In the genomic region with DNA sequence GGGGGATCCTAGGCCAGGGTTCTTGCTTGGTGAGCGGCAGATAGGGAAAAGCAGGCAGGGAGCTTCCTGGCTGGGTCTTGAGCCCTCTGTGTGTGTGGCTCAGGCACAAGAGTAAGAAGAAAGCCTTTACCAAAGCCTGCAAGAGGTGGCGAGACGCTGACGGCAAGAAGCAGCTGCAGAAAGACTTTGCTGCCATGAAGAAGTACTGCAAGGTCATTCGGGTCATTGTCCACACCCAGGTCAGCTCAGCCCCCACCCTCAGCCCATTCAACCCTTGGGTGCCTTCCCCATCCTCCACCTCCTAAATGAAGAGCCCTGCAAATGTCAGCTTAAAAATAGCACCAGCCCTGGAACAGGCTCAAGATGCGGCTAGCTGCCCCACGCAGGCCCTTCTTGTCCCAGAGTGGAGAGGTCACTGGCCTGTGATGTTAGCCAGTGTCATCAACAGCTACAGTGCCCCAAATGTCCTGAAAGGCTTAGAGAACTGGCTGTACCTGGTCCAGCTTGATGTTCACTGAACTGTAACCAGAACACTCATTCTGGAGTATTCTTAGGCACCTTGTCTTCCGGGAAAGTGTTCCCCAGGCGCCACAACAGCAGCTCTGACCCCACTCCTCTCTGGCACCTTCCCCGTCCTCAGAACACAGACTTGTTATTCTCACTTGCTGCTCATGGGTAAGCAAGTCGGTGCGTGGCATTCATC, we compare ENCODE assay signal across 16 mouse cellular contexts. TPM values are rescaled to one million over a fixed set of nuclear protein-coding genes. Genes with fewer than 3 reads are reported as not detected.
DNase-seq lines count a peak whose midpoint lies in the region; ATAC-seq and TF ChIP-seq lines count a peak whose summit lies in the region.
"Had no signal": no experiment of that assay in that cellular context is flagged by ENCODE, and none has a peak within 500 bp of the region (broad histone marks: within the 10 kb centered on the region; RNA-seq: fewer than 3 reads in every experiment).

No protein-coding gene starts in this region.

- no peaks in the 10 kb centered on the region for H3K9me3 ChIP-seq in intestine, embryonic 16.5 days (ENCODE audit: control insufficient read depth, low read length)
- no peaks in the 10 kb centered on the region for H3K9me3 ChIP-seq in intestine, postnatal 0 days (ENCODE audit: control insufficient read depth)
- no peaks in the 10 kb centered on the region for H3K9me3 ChIP-seq in heart, embryonic 16.5 days (replicated peaks; ENCODE audit: control insufficient read depth, low read length)
- no peaks in the 10 kb centered on the region for H3K9me3 ChIP-seq in midbrain, embryonic 13.5 days
- H3K9me3 ChIP-seq: hindbrain, embryonic 12.5 days; intestine, embryonic 15.5 days had no signal

- TF ChIP-seq EP300 in heart, adult 2 months (IDR thresholded peaks at IDR 0.05; ENCODE audit: insufficient read depth, low read depth, low read length), result 0 out of 2 replicates have a peak, but pooled peaks have one; percentile 67

- H3K27me3 ChIP-seq in intestine, embryonic 16.5 days (replicated peaks; ENCODE audit: control insufficient read depth, insufficient read depth, low read length), result no peaks in the 10 kb centered on the region
- H3K27me3 ChIP-seq in intestine, postnatal 0 days (replicated peaks; ENCODE audit: control insufficient read depth, insufficient read depth, low read length), result peaks cover 3% of the 10 kb centered on the region; the same call in 1 of the 2 replicates
- no peaks in the 10 kb centered on the region for H3K27me3 ChIP-seq in heart, adult 2 months (ENCODE audit: control insufficient read depth, insufficient read depth, low read length)
- H3K27me3 ChIP-seq in heart, embryonic 16.5 days (ENCODE audit: control insufficient read depth, insufficient read depth, low read length), result no peaks in the 10 kb centered on the region
- peaks cover 19% of the 10 kb centered on the region; the same call in 1 of the 2 replicates for H3K27me3 ChIP-seq in midbrain, embryonic 13.5 days
- H3K27me3 ChIP-seq: intestine, embryonic 15.5 days; Patski had no signal

- TF ChIP-seq POLR2A in heart, adult 2 months (IDR thresholded peaks at IDR 0.05; ENCODE audit: insufficient read depth, low read depth, low read length), result peak; percentile 55

- 81% methylated on average over 12 of the region's 12 CpGs for WGBS in intestine, embryonic 16.5 days
- WGBS in intestine, postnatal 0 days, result 84% methylated on average over 12 of the region's 12 CpGs
- WGBS in heart, adult 2 months, result 53% methylated on average over 12 of the region's 12 CpGs
- 61% methylated on average over 12 of the region's 12 CpGs for WGBS in heart, embryonic 16.5 days
- WGBS in midbrain, embryonic 13.5 days, result 80% methylated on average over 12 of the region's 12 CpGs

- intact Hi-C loops in gastrocnemius, adult 2 months (cut with DNase I), result no loop called here
- intact Hi-C loops in heart, adult 2 months (cut with DNase I), result no loop called here

- 0 out of 2 replicates have a peak overlapping the region, but pooled peaks have one; percentile 44 for H3K9ac ChIP-seq in intestine, embryonic 16.5 days (ENCODE audit: low read depth, low read length)
- no peak overlapping the region for H3K9ac ChIP-seq in intestine, postnatal 0 days (ENCODE audit: low read depth, low read length)
- peak overlapping the region; percentile 51 for H3K9ac ChIP-seq in heart, adult 2 months (ENCODE audit: low read depth, low read length)
- peak overlapping the region; percentile 52 for H3K9ac ChIP-seq in heart, embryonic 16.5 days (ENCODE audit: low read length)
- H3K9ac ChIP-seq in midbrain, embryonic 13.5 days (replicated peaks), result no peak overlapping the region
- H3K9ac ChIP-seq: hindbrain, embryonic 12.5 days; intestine, embryonic 15.5 days had no signal

- no peak for TF ChIP-seq CTCF in intestine, postnatal 0 days (IDR thresholded peaks at IDR 0.05; ENCODE audit: low read depth)
- no peak for TF ChIP-seq CTCF in gastrocnemius, adult 2 months (IDR thresholded peaks at IDR 0.05)
- no peak for TF ChIP-seq CTCF in heart, adult 2 months (IDR thresholded peaks at IDR 0.05)

- no peak overlapping the region for H3K4me3 ChIP-seq in intestine, embryonic 16.5 days (ENCODE audit: low read length)
- H3K4me3 ChIP-seq in intestine, postnatal 0 days (ENCODE audit: low read depth, low read length), result no peak overlapping the region
- H3K4me3 ChIP-seq in gastrocnemius, adult 2 months, result peak overlapping the region; percentile 78
- H3K4me3 ChIP-seq in heart, adult 2 months, result no peak overlapping the region
- H3K4me3 ChIP-seq in heart, embryonic 16.5 days (ENCODE audit: low read length), result no peak overlapping the region
- H3K4me3 ChIP-seq in midbrain, embryonic 13.5 days (replicated peaks), result no peak overlapping the region
- H3K4me3 ChIP-seq: hindbrain, embryonic 12.5 days; intestine, embryonic 15.5 days had no signal

- H3K79me2 ChIP-seq in heart, adult 2 months (replicated peaks; ENCODE audit: control insufficient read depth, insufficient read depth, low read length), result no peaks in the 10 kb centered on the region

- DNase-seq in gastrocnemius, adult 2 months, result peak; percentile 91
- DNase-seq in heart, adult 2 months, result peak; percentile 46 to 77
- DNase-seq in cerebellum, adult 11 months, result no peak
- DNase-seq in T-cell, adult 2 months (ENCODE audit: low spot score), result no peak
- DNase-seq: cerebellum, postnatal 25 days; lung, postnatal 4 days had no signal

- H3K4me1 ChIP-seq in intestine, embryonic 16.5 days (ENCODE audit: control insufficient read depth, insufficient read depth, low read length), result peaks cover 9% of the 10 kb centered on the region
- H3K4me1 ChIP-seq in intestine, postnatal 0 days (replicated peaks; ENCODE audit: control insufficient read depth, insufficient read depth, low read length), result 0 out of 2 replicates have a peak, but pooled peaks cover 1% of the 10 kb centered on the region
- peaks cover 3% of the 10 kb centered on the region; the same call in 1 of the 2 replicates for H3K4me1 ChIP-seq in heart, adult 2 months (ENCODE audit: control insufficient read depth, insufficient read depth, low read length)
- peaks cover 21% of the 10 kb centered on the region for H3K4me1 ChIP-seq in heart, embryonic 16.5 days (ENCODE audit: control insufficient read depth, insufficient read depth, low read length)
- H3K4me1 ChIP-seq in midbrain, embryonic 13.5 days (replicated peaks), result peaks cover 14% of the 10 kb centered on the region

- H3K27ac ChIP-seq in intestine, embryonic 16.5 days (ENCODE audit: low read length), result no peak overlapping the region
- no peak overlapping the region for H3K27ac ChIP-seq in intestine, postnatal 0 days (ENCODE audit: low read depth, low read length)
- peak overlapping the region; percentile 98 for H3K27ac ChIP-seq in gastrocnemius, adult 2 months
- peak overlapping the region; percentile 89 for H3K27ac ChIP-seq in heart, adult 2 months
- peak overlapping the region; percentile 79 for H3K27ac ChIP-seq in heart, embryonic 16.5 days (ENCODE audit: low read length)
- no peak overlapping the region for H3K27ac ChIP-seq in midbrain, embryonic 13.5 days
- H3K27ac ChIP-seq: hindbrain, embryonic 12.5 days; intestine, embryonic 15.5 days had no signal

- no peak for ATAC-seq in intestine, embryonic 16.5 days
- ATAC-seq in intestine, postnatal 0 days, result no peak
- no peak for ATAC-seq in heart, embryonic 16.5 days (replicated peaks; ENCODE audit: extremely low read depth, insufficient read depth, low FRiP score)
- ATAC-seq in midbrain, embryonic 13.5 days, result no peak
- ATAC-seq: intestine, embryonic 15.5 days; Patski had no signal

- H3K4me2 ChIP-seq in intestine, embryonic 16.5 days (ENCODE audit: low read depth, low read length), result no peak overlapping the region
- H3K4me2 ChIP-seq in intestine, postnatal 0 days (replicated peaks; ENCODE audit: low read depth), result no peak overlapping the region
- 0 out of 2 replicates have a peak overlapping the region, but pooled peaks have one; percentile 9 for H3K4me2 ChIP-seq in heart, embryonic 16.5 days (ENCODE audit: low read depth, low read length)
- H3K4me2 ChIP-seq in midbrain, embryonic 13.5 days (replicated peaks), result no peak overlapping the region
- H3K4me2 ChIP-seq: hindbrain, embryonic 12.5 days; intestine, embryonic 15.5 days; midbrain, embryonic 11.5 days had no signal

- no peaks in the 10 kb centered on the region for H3K36me3 ChIP-seq in intestine, embryonic 16.5 days (ENCODE audit: control insufficient read depth, insufficient read depth, low read length)
- no peaks in the 10 kb centered on the region for H3K36me3 ChIP-seq in intestine, postnatal 0 days (ENCODE audit: control insufficient read depth, insufficient read depth)
- H3K36me3 ChIP-seq in heart, adult 2 months (ENCODE audit: control insufficient read depth, insufficient read depth, low read length), result no peaks in the 10 kb centered on the region
- H3K36me3 ChIP-seq in heart, embryonic 16.5 days (ENCODE audit: control insufficient read depth, insufficient read depth), result no peaks in the 10 kb centered on the region
- no peaks in the 10 kb centered on the region for H3K36me3 ChIP-seq in midbrain, embryonic 13.5 days
- H3K36me3 ChIP-seq: hindbrain, embryonic 12.5 days; intestine, embryonic 15.5 days had no signal

RNA-seq across cellular contexts. Expression of a gene that starts 4.1 kb away (rescaled TPM):
- 28.8 and 32.8 TPM in 2 replicates for polyA plus RNA-seq in intestine, embryonic 16.5 days (2015; fragmentation: Nextera tagmentation; extraction: Ambion mirVana)
- polyA plus RNA-seq in intestine, postnatal 0 days (2015; fragmentation: Nextera tagmentation; extraction: Ambion mirVana), result 47.4 and 47.8 TPM in 2 replicates
- 100 to 1,000 TPM; 165 to 220 TPM for total RNA-seq in gastrocnemius, adult 2 months (2021)
- 100 to 1,000 TPM; 154 to 178 TPM for total RNA-seq in heart, adult 2 months (2021)
- 155 and 164 TPM in 2 replicates for polyA plus RNA-seq in heart, adult 2 months (2012; rRNA removed)
- polyA plus RNA-seq in heart, embryonic 16.5 days (2015; fragmentation: Nextera tagmentation; extraction: Ambion mirVana), result 19.0 and 21.2 TPM in 2 replicates
- polyA plus RNA-seq in midbrain, embryonic 13.5 days (2015; fragmentation: Nextera tagmentation; extraction: Ambion mirVana), result 18.0 and 19.6 TPM in 2 replicates

RNA-seq across cellular contexts. Expression of a gene that starts 4.8 kb away (rescaled TPM):
- polyA plus RNA-seq in intestine, embryonic 16.5 days (2015; fragmentation: Nextera tagmentation; extraction: Ambion mirVana), result not detected in 2 replicates
- 0.27 TPM in 1 of 2 replicates, not detected in the other for polyA plus RNA-seq in intestine, postnatal 0 days (2015; fragmentation: Nextera tagmentation; extraction: Ambion mirVana)
- 100 to 1,000 TPM; 753 to 889 TPM for total RNA-seq in gastrocnemius, adult 2 months (2021)
- 100 to 1,000 TPM; 386 to 472 TPM for total RNA-seq in heart, adult 2 months (2021)
- 213 and 215 TPM in 2 replicates for polyA plus RNA-seq in heart, adult 2 months (2012; rRNA removed)
- 1.7 and 2.4 TPM in 2 replicates for polyA plus RNA-seq in heart, embryonic 16.5 days (2015; fragmentation: Nextera tagmentation; extraction: Ambion mirVana)
- not detected in 2 replicates for polyA plus RNA-seq in midbrain, embryonic 13.5 days (2015; fragmentation: Nextera tagmentation; extraction: Ambion mirVana)
- polyA plus RNA-seq: embryonic facial prominence, embryonic 11.5 days; hindbrain, embryonic 12.5 days; intestine, embryonic 15.5 days; limb, embryonic 14.5 days; midbrain, embryonic 11.5 days had no signal

RNA-seq across cellular contexts. Expression of a gene that starts 8.1 kb away (rescaled TPM):
- 376 and 382 TPM in 2 replicates for polyA plus RNA-seq in intestine, embryonic 16.5 days (2015; fragmentation: Nextera tagmentation; extraction: Ambion mirVana)
- 406 and 413 TPM in 2 replicates for polyA plus RNA-seq in intestine, postnatal 0 days (2015; fragmentation: Nextera tagmentation; extraction: Ambion mirVana)
- 100 to 1,000 TPM; 367 to 608 TPM for total RNA-seq in gastrocnemius, adult 2 months (2021)
- total RNA-seq in heart, adult 2 months (2021), result 100 to 1,000 TPM; 916 to 992 TPM
- 1,269 and 1,412 TPM in 2 replicates for polyA plus RNA-seq in heart, adult 2 months (2012; rRNA removed)
- polyA plus RNA-seq in heart, embryonic 16.5 days (2015; fragmentation: Nextera tagmentation; extraction: Ambion mirVana), result 570 and 615 TPM in 2 replicates
- 257 and 260 TPM in 2 replicates for polyA plus RNA-seq in midbrain, embryonic 13.5 days (2015; fragmentation: Nextera tagmentation; extraction: Ambion mirVana)

RNA-seq across cellular contexts. Expression of a gene that starts 14.5 kb away (rescaled TPM):
- 1,425 and 1,515 TPM in 2 replicates for polyA plus RNA-seq in intestine, embryonic 16.5 days (2015; fragmentation: Nextera tagmentation; extraction: Ambion mirVana)
- polyA plus RNA-seq in intestine, postnatal 0 days (2015; fragmentation: Nextera tagmentation; extraction: Ambion mirVana), result 757 and 776 TPM in 2 replicates
- 100 to 1,000 TPM; 508 to 641 TPM for total RNA-seq in gastrocnemius, adult 2 months (2021)
- 100 to 1,000 TPM; 675 to 722 TPM for total RNA-seq in heart, adult 2 months (2021)
- polyA plus RNA-seq in heart, adult 2 months (2012; rRNA removed), result 2,277 and 2,346 TPM in 2 replicates
- 843 and 891 TPM in 2 replicates for polyA plus RNA-seq in heart, embryonic 16.5 days (2015; fragmentation: Nextera tagmentation; extraction: Ambion mirVana)
- polyA plus RNA-seq in midbrain, embryonic 13.5 days (2015; fragmentation: Nextera tagmentation; extraction: Ambion mirVana), result 770 and 771 TPM in 2 replicates

RNA-seq across cellular contexts. Expression of a gene that starts 14.5 kb away (rescaled TPM):
- 0.15 TPM in 1 of 2 replicates, not detected in the other for polyA plus RNA-seq in intestine, embryonic 16.5 days (2015; fragmentation: Nextera tagmentation; extraction: Ambion mirVana)
- polyA plus RNA-seq in intestine, postnatal 0 days (2015; fragmentation: Nextera tagmentation; extraction: Ambion mirVana), result not detected in 2 replicates
- total RNA-seq in gastrocnemius, adult 2 months (2021), result not detected
- total RNA-seq in heart, adult 2 months (2021), result not detected
- polyA plus RNA-seq in heart, adult 2 months (2012; rRNA removed), result 0.15 and 0.68 TPM in 2 replicates
- not detected in 2 replicates for polyA plus RNA-seq in heart, embryonic 16.5 days (2015; fragmentation: Nextera tagmentation; extraction: Ambion mirVana)
- not detected in 2 replicates for polyA plus RNA-seq in midbrain, embryonic 13.5 days (2015; fragmentation: Nextera tagmentation; extraction: Ambion mirVana)

Comparison
In these comparisons a context has a peak if more than half of its experiments do, and no peak if none do; other contexts are left out.
1. H3K9ac ChIP-seq: peak in intestine, embryonic 16.5 days (single experiment), heart, adult 2 months (single experiment) and heart, embryonic 16.5 days (single experiment); none in intestine, postnatal 0 days (single experiment) and midbrain, embryonic 13.5 days (single experiment).
2. RNA of a gene that starts 4.8 kb away (polyA plus RNA-seq): 213 to 215 TPM in heart, adult 2 months; 1.7 to 2.4 TPM in heart, embryonic 16.5 days, 0.27 TPM in intestine, postnatal 0 days, not detected in intestine, embryonic 16.5 days and not detected in midbrain, embryonic 13.5 days; every median in the first group is over 10 times any median in the second.
3. H3K27ac ChIP-seq: peak in gastrocnemius, adult 2 months (single experiment), heart, adult 2 months (single experiment) and heart, embryonic 16.5 days (single experiment); none in intestine, embryonic 16.5 days (single experiment), intestine, postnatal 0 days (single experiment) and midbrain, embryonic 13.5 days (single experiment).
4. DNase-seq: peak in gastrocnemius, adult 2 months (single experiment) and heart, adult 2 months (2 of 2); none in cerebellum, adult 11 months (single experiment) and T-cell, adult 2 months (single experiment).